Mouse (Mus musculus): Measurements from ENCODE around the gene Tldc1.

The Tldc1 gene

DNA sequence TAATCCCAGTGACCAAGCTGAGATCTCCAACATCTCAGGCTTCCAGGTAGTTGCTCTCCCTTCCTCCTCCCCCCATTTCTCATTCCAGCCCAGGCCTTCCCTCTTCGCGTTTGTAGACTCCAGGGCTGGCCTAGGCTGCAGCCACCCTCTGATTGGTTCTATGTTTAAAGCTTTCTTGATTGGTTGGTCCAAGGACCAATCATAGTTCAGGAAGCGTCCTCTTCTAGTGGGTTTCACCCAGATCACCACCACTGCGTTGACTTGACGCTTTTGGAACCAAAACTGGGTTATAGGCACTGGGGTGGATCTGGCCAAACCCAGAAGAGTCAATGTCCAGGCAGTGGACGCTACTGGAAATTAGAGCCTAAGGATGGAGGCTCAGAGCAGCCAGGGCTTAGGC lies 55.9 kb downstream of the Tldc1 start:
- no peak for DNase-seq (ENCODE audit: extremely low spot score)

- no peak for DNase-seq (ENCODE audit: extremely low spot score)
These were observed 59.2 kb downstream of the Tldc1 start for GRCm38 (mm10) chr8:119719011-119719501.

GRCm38 (mm10) chr8:119717765-119718164 lies 60.5 kb downstream of the Tldc1 start:
- DNase-seq (ENCODE audit: extremely low spot score) = peak; percentile 17

DNA sequence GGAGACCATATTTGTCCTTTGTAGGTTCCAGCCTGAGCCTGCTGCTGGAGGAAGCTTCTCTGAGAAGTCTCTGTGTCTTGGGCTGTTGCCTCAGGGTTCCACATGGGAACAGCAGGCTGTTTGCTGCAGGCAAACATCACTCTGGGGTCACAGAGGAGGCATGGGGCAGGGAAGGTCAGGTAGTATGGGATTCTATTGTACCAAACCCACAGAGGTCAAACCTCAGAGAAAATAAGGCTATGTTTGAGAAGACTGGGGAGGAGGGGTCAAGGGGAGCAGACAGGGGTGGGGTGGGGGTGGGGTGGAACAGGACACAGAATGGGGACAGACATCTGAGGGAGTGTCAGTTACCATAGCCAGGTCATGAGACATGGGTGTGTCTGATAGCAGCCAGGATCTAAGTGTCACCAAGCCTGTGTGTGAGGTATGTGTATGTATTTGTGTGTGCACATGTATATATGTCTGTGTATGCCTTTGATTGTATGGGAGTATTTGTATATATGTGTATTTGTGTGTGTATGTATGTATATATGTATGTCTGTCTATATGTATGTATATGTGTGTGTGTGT lies 61.4 kb downstream of the Tldc1 start:
- DNase-seq (ENCODE audit: extremely low spot score) = peak; percentile 27

- no peak for DNase-seq (ENCODE audit: extremely low spot score)
These were observed 63.0 kb downstream of the Tldc1 start for GRCm38 (mm10) chr8:119715221-119715620.

DNA sequence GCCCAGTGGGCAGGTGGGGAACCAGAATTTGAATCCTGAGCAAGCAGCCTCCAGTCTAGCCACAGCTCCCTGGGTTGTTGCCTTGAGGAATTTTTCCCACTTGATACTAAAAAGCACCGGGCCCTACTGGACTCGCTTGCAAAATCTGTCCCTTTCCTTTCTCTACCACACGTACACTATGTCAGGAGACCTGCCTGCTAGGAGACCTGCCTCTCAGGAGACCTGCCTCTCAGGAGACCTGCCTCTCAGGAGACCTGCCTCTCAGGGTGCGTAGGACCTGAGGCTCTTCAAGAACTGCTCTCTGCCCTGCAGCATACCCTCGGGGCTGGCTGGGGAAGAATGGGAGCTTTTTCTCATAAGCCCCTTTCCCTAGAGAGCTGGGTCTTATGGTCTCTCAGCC lies 64.8 kb downstream of the Tldc1 start:
- no peak for DNase-seq (ENCODE audit: extremely low spot score)

GRCm38 (mm10) chr8:119712226-119712625 lies 66.0 kb downstream of the Tldc1 start:
- no peak for DNase-seq (ENCODE audit: extremely low spot score)

Measured in embryo, embryonic 9.5 days (tissue).